In genomic region chr2:68349593-68350383, GRCm38 (mm10) we compare ENCODE assay signal across 9 mouse cellular contexts.
DNase-seq lines count a peak whose midpoint lies in the region; ATAC-seq and TF ChIP-seq lines count a peak whose summit lies in the region.
"Had no signal": no experiment of that assay in that cellular context is flagged by ENCODE, and none has a peak within 500 bp of the region (broad histone marks: within the 10 kb centered on the region; RNA-seq: fewer than 3 reads in every experiment).

No protein-coding gene starts in this region.

- H3K9me3 ChIP-seq in heart, embryonic 12.5 days (replicated peaks): no peaks in the 10 kb centered on the region
- no peaks in the 10 kb centered on the region for H3K9me3 ChIP-seq in kidney, embryonic 15.5 days (replicated peaks)
- no peaks in the 10 kb centered on the region for H3K9me3 ChIP-seq in limb, embryonic 14.5 days (ENCODE audit: control insufficient read depth, low read length)
- H3K9me3 ChIP-seq in stomach, embryonic 14.5 days (ENCODE audit: control insufficient read depth, low read depth, low read length): no peaks in the 10 kb centered on the region

- TF ChIP-seq CTCF in heart, adult 2 months (IDR thresholded peaks at IDR 0.05): peak; percentile 95
- peak; percentile 78 for TF ChIP-seq CTCF in cortical plate, adult 2 months (IDR thresholded peaks at IDR 0.05; ENCODE audit: extremely low read depth, insufficient read depth, low read length)

- no peak for TF ChIP-seq POLR2A in heart, adult 2 months (IDR thresholded peaks at IDR 0.05; ENCODE audit: insufficient read depth, low read depth, low read length)
- TF ChIP-seq POLR2A in cortical plate, adult 2 months (IDR thresholded peaks at IDR 0.05; ENCODE audit: extremely low read depth, insufficient read depth, low read length): no peak
- TF ChIP-seq POLR2A in limb, embryonic 14.5 days (IDR thresholded peaks at IDR 0.05; ENCODE audit: borderline replicate concordance, extremely low read depth, insufficient read depth, insufficient read length): no peak

- H3K9ac ChIP-seq in heart, adult 2 months (ENCODE audit: low read depth, low read length): no peak overlapping the region
- H3K9ac ChIP-seq in heart, embryonic 12.5 days: no peak overlapping the region
- no peak overlapping the region for H3K9ac ChIP-seq in kidney, embryonic 15.5 days
- H3K9ac ChIP-seq in limb, embryonic 14.5 days (ENCODE audit: low read depth, low read length, severe bottlenecking): no peak overlapping the region
- H3K9ac ChIP-seq in stomach, embryonic 14.5 days (replicated peaks; ENCODE audit: low read depth, low read length): no peak overlapping the region

- 57% methylated on average over 24 of the region's 24 CpGs for WGBS in heart, adult 2 months
- WGBS in heart, embryonic 12.5 days: 57% methylated on average over 24 of the region's 24 CpGs
- whole genome bisulfite sequencing in kidney, embryonic 15.5 days: 56% methylated on average over 24 of the region's 24 CpGs
- WGBS in limb, embryonic 14.5 days: 60% methylated on average over 24 of the region's 24 CpGs
- 56% methylated on average over 24 of the region's 24 CpGs for WGBS in stomach, embryonic 14.5 days

- H3K4me1 ChIP-seq in heart, adult 2 months (ENCODE audit: control insufficient read depth, insufficient read depth, low read length): peaks cover 1% of the 10 kb centered on the region; the same call in 1 of the 2 replicates
- no peaks in the 10 kb centered on the region for H3K4me1 ChIP-seq in heart, embryonic 12.5 days (replicated peaks)
- peaks cover 3% of the 10 kb centered on the region; the same call in 1 of the 2 replicates for H3K4me1 ChIP-seq in cortical plate, adult 2 months (ENCODE audit: control insufficient read depth, insufficient read depth, low read length)
- H3K4me1 ChIP-seq in kidney, embryonic 15.5 days: peaks cover 8% of the 10 kb centered on the region; the same call in 1 of the 2 replicates
- no peaks in the 10 kb centered on the region for H3K4me1 ChIP-seq in limb, embryonic 14.5 days (ENCODE audit: control insufficient read depth, insufficient read depth, low read length)
- H3K4me1 ChIP-seq in stomach, embryonic 14.5 days (ENCODE audit: control insufficient read depth, insufficient read depth, low read length): 0 out of 2 replicates have a peak, but pooled peaks cover 4% of the 10 kb centered on the region

- DNase-seq in heart, adult 2 months: peak; percentile 57 to 71
- peak; percentile 81 for DNase-seq in gastrocnemius, postnatal 14 days
- DNase-seq in limb, embryonic 14.5 days (ENCODE audit: low spot score): peak; percentile 94

- no peak for TF ChIP-seq EP300 in heart, adult 2 months (IDR thresholded peaks at IDR 0.05; ENCODE audit: insufficient read depth, low read depth, low read length)

- no peak for ATAC-seq in heart, embryonic 12.5 days (ENCODE audit: insufficient number of reproducible peaks, low FRiP score)
- peak; percentile 57 for ATAC-seq in kidney, embryonic 15.5 days (replicated peaks; ENCODE audit: low FRiP score)
- ATAC-seq in limb, embryonic 14.5 days (ENCODE audit: low FRiP score, low read depth): peak; percentile 62; the same call in 1 of the 2 replicates
- 0 out of 2 replicates have a peak, but pooled peaks have one; percentile 40 for ATAC-seq in monocyte, adult 5-6 weeks (replicated peaks; ENCODE audit: insufficient number of reproducible peaks, low FRiP score, low TSS enrichment, poor library complexity, severe bottlenecking)
- ATAC-seq in stomach, embryonic 14.5 days (ENCODE audit: insufficient number of reproducible peaks, insufficient read depth, low FRiP score, low read depth): 0 out of 2 replicates have a peak, but pooled peaks have one; percentile 21

- no peaks in the 10 kb centered on the region for H3K79me2 ChIP-seq in heart, adult 2 months (replicated peaks; ENCODE audit: control insufficient read depth, insufficient read depth, low read length)

- H3K27me3 ChIP-seq in heart, adult 2 months (ENCODE audit: control insufficient read depth, insufficient read depth, low read length): no peaks in the 10 kb centered on the region
- no peaks in the 10 kb centered on the region for H3K27me3 ChIP-seq in heart, embryonic 12.5 days (replicated peaks)
- H3K27me3 ChIP-seq in kidney, embryonic 15.5 days: no peaks in the 10 kb centered on the region
- no peaks in the 10 kb centered on the region for H3K27me3 ChIP-seq in limb, embryonic 14.5 days (ENCODE audit: control insufficient read depth, insufficient read depth, low read length)
- H3K27me3 ChIP-seq in stomach, embryonic 14.5 days (ENCODE audit: control insufficient read depth, insufficient read depth, low read length): no peaks in the 10 kb centered on the region
- H3K27me3 ChIP-seq: CH12.LX had no signal

- H3K36me3 ChIP-seq in heart, adult 2 months (ENCODE audit: control insufficient read depth, insufficient read depth, low read length): no peaks in the 10 kb centered on the region
- H3K36me3 ChIP-seq in heart, embryonic 12.5 days: peaks cover 39% of the 10 kb centered on the region
- peaks cover 14% of the 10 kb centered on the region for H3K36me3 ChIP-seq in kidney, embryonic 15.5 days
- H3K36me3 ChIP-seq in limb, embryonic 14.5 days (ENCODE audit: control insufficient read depth, insufficient read depth, low read length): 0 out of 2 replicates have a peak, but pooled peaks cover 3% of the 10 kb centered on the region
- no peaks in the 10 kb centered on the region for H3K36me3 ChIP-seq in stomach, embryonic 14.5 days (ENCODE audit: control insufficient read depth, insufficient read depth, low read length)

- H3K4me3 ChIP-seq in heart, adult 2 months: no peak overlapping the region
- no peak overlapping the region for H3K4me3 ChIP-seq in heart, embryonic 12.5 days
- H3K4me3 ChIP-seq in cortical plate, adult 2 months (ENCODE audit: insufficient read depth, low read length): peak overlapping the region; percentile 9; the same call in 1 of the 2 replicates
- no peak overlapping the region for H3K4me3 ChIP-seq in kidney, embryonic 15.5 days (replicated peaks)
- no peak overlapping the region for H3K4me3 ChIP-seq in limb, embryonic 14.5 days (replicated peaks; ENCODE audit: low read length)
- H3K4me3 ChIP-seq in stomach, embryonic 14.5 days (ENCODE audit: low read depth, low read length): no peak overlapping the region

- no peak overlapping the region for H3K4me2 ChIP-seq in heart, embryonic 12.5 days
- H3K4me2 ChIP-seq in kidney, embryonic 15.5 days: 0 out of 2 replicates have a peak overlapping the region, but pooled peaks have one; percentile 12
- H3K4me2 ChIP-seq in limb, embryonic 14.5 days (replicated peaks; ENCODE audit: low read depth, low read length, severe bottlenecking): no peak overlapping the region
- no peak overlapping the region for H3K4me2 ChIP-seq in stomach, embryonic 14.5 days (replicated peaks; ENCODE audit: low read depth, low read length)

- intact Hi-C loops in heart, adult 2 months (cut with DNase I): loop anchor here (2.0 to 10.0 kb wide), 3 partner anchors 129 to 815 kb away; no protein-coding TSS in a partner anchor
- intact Hi-C loops in gastrocnemius, postnatal 14 days (cut with DNase I; ENCODE audit: low total_unique reads): loop anchor here (5.0 to 10.0 kb wide), 3 partner anchors 127 to 1395 kb away; no protein-coding TSS in a partner anchor

- H3K27ac ChIP-seq in heart, adult 2 months: no peak overlapping the region
- H3K27ac ChIP-seq in heart, embryonic 12.5 days (ENCODE audit: poor library complexity, severe bottlenecking): no peak overlapping the region
- no peak overlapping the region for H3K27ac ChIP-seq in cortical plate, adult 2 months (ENCODE audit: insufficient read depth, low read length)
- H3K27ac ChIP-seq in kidney, embryonic 15.5 days: no peak overlapping the region
- no peak overlapping the region for H3K27ac ChIP-seq in limb, embryonic 14.5 days (replicated peaks; ENCODE audit: low read depth, low read length)
- H3K27ac ChIP-seq in stomach, embryonic 14.5 days (ENCODE audit: low read length): no peak overlapping the region
